Mouse (Mus musculus): ENCODE measurements around the gene Rprd1b.

Gene Rprd1b

GRCm38 (mm10) chr2:158080622-158081241, 52.4 kb downstream of the Rprd1b start:
- no peak for DNase-seq (ENCODE audit: low spot score)

- no peak for DNase-seq (ENCODE audit: low spot score)
These were observed 56.2 kb downstream of the Rprd1b start for GRCm38 (mm10) chr2:158084486-158084885.

- no peak for DNase-seq (ENCODE audit: low spot score)
These were observed 61.8 kb downstream of the Rprd1b start for GRCm38 (mm10) chr2:158090096-158090495.

GRCm38 (mm10) chr2:158093345-158093744, 65.0 kb downstream of the Rprd1b start:
- DNase-seq (ENCODE audit: low spot score), result no peak

- DNase-seq (ENCODE audit: low spot score), result no peak
These were observed 66.0 kb downstream of the Rprd1b start for GRCm38 (mm10) chr2:158094300-158094699.

- peak; percentile 45 for DNase-seq (ENCODE audit: low spot score)
These were observed 66.5 kb downstream of the Rprd1b start for GRCm38 (mm10) chr2:158094846-158095245.

GRCm38 (mm10) chr2:158097071-158097470, 68.8 kb downstream of the Rprd1b start:
- no peak for DNase-seq (ENCODE audit: low spot score)

- DNase-seq (ENCODE audit: low spot score), result no peak
These were observed 70.4 kb downstream of the Rprd1b start for GRCm38 (mm10) chr2:158098730-158099129.

GRCm38 (mm10) chr2:158099537-158099936, 71.2 kb downstream of the Rprd1b start:
- no peak for DNase-seq (ENCODE audit: low spot score)

GRCm38 (mm10) chr2:158101768-158102167, 73.5 kb downstream of the Rprd1b start:
- no peak for DNase-seq (ENCODE audit: low spot score)

GRCm38 (mm10) chr2:158104966-158105365, 76.7 kb downstream of the Rprd1b start:
- no peak for DNase-seq (ENCODE audit: low spot score)

GRCm38 (mm10) chr2:158105605-158106004, 77.3 kb downstream of the Rprd1b start:
- DNase-seq (ENCODE audit: low spot score), result no peak

- peak; percentile 73 for DNase-seq (ENCODE audit: low spot score)
These were observed 78.8 kb downstream of the Rprd1b start for GRCm38 (mm10) chr2:158106947-158107587.

- DNase-seq (ENCODE audit: low spot score), result no peak
These were observed 81.2 kb downstream of the Rprd1b start for GRCm38 (mm10) chr2:158109516-158109915.

- DNase-seq (ENCODE audit: low spot score), result peak; percentile 87
These were observed 85.4 kb downstream of the Rprd1b start for GRCm38 (mm10) chr2:158113591-158114257.

- no peak for DNase-seq (ENCODE audit: low spot score)
These were observed 86.6 kb downstream of the Rprd1b start for GRCm38 (mm10) chr2:158114931-158115330.

GRCm38 (mm10) chr2:158115838-158116453, 87.6 kb downstream of the Rprd1b start:
- DNase-seq (ENCODE audit: low spot score), result no peak

- DNase-seq (ENCODE audit: low spot score), result no peak
These were observed 88.4 kb downstream of the Rprd1b start for GRCm38 (mm10) chr2:158116653-158117052.

GRCm38 (mm10) chr2:158119145-158119544, 90.8 kb downstream of the Rprd1b start:
- DNase-seq (ENCODE audit: low spot score), result no peak

- no peak for DNase-seq (ENCODE audit: low spot score)
These were observed 91.9 kb downstream of the Rprd1b start for GRCm38 (mm10) chr2:158120211-158120610.

- DNase-seq (ENCODE audit: low spot score), result no peak
These were observed 92.6 kb downstream of the Rprd1b start for GRCm38 (mm10) chr2:158120868-158121267.

- peak; percentile 89 for DNase-seq (ENCODE audit: low spot score)
These were observed 93.5 kb downstream of the Rprd1b start for GRCm38 (mm10) chr2:158121645-158122326.
